Mouse (Mus musculus): ENCODE measurements around the gene Kbtbd8.

The Kbtbd8 gene

DNA sequence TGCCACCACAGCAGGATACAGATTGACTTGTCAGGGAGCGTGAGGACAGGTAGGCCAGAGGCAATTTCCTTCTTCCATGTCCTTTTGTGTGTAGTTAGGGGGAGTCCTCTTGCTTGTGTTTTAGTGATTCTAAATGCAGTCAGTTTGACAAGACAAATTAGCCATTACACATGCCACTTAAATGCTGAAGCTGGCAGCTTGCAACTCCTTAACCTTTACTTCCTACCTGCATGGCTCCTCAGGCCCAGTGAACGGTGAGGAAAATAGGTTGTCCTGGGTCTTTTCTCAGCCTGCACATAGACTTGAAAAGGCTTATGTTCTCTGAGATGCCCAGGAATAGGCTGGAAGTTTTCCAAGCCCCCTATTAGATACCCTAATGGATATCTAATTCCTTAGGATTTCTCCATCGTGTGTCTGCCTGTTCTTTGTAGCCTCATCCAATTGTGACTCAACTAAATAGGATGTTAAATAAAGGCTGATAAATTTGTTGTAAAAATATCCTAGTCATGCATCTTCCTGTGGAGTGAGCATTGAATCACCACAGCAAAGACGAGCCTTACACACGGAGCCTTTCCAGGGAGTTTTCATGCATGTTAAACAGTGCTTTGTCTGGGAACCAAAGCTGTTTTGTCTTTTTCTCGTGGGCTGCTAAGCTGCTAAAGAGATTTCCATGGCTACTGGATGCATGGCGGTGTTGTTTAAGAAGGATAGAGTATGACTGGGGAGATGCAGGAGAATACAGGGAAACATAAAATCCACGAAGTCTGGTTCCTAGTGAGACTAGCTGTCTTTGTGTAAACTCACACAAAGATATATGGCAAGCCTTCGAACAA lies 57.5 kb downstream of the Kbtbd8 start:
- DNase-seq, result no peak
